Mouse (Mus musculus) heart, embryonic 14.5 days (tissue): ENCODE data around the gene Fam114a2. TPM values are rescaled to one million over a fixed set of nuclear protein-coding genes. Genes with fewer than 3 reads are reported as not detected.
A peak's percentile ranks its signal among the peaks of the same experiment; 100 is the strongest.

ENCODE experiments used
- ATAC-seq: fragments of 200-750 bp; cut with Nextera tagmentation; 2 replicates; pipeline ENCODE4 v1.8.0; 2017; ENCODE audit warnings: low read depth, moderate TSS enrichment; ENCODE audit not compliant: insufficient number of reproducible peaks, insufficient read depth, low FRiP score
- H3K27ac ChIP-seq, 2 experiments: fragments of 200-500 bp in 1 of 2; fragments of 300-500 bp in 1 of 2; sonication (generic) in 1 of 2; replicated peaks in 1 of 2; 2 replicates each; pipeline ENCODE4 v1.5.1; 2012 to 2014; ENCODE audit warnings: low read depth in 2 of 2, low read length in 2 of 2, control low read depth in 1 of 2, mild to moderate bottlenecking in 1 of 2, mixed read lengths in 1 of 2; ENCODE audit not compliant: control insufficient read depth in 1 of 2, insufficient read depth in 1 of 2
- H3K27me3 ChIP-seq: fragments of 300-500 bp; sonication (generic); 2 replicates; pipeline ENCODE4 v1.6.1; 2014; ENCODE audit warnings: mild to moderate bottlenecking, low read length, control low read depth; ENCODE audit not compliant: control insufficient read depth, insufficient read depth
- H3K36me3 ChIP-seq: fragments of 300-500 bp; sonication (generic); 2 replicates; pipeline ENCODE4 v1.6.1; 2014; ENCODE audit warnings: mild to moderate bottlenecking, control low read depth, low read length, mixed read lengths; ENCODE audit not compliant: control insufficient read depth, insufficient read depth
- H3K4me1 ChIP-seq, 2 experiments: fragments of 200-500 bp in 1 of 2; fragments of 300-500 bp in 1 of 2; sonication (generic) in 1 of 2; 2 replicates each; pipeline ENCODE4 v1.6.1; 2012 to 2014; ENCODE audit warnings: low read length in 2 of 2, control low read depth in 1 of 2, mixed read lengths in 1 of 2; ENCODE audit not compliant: control insufficient read depth in 2 of 2, insufficient read depth in 2 of 2
- H3K4me2 ChIP-seq: fragments of 300-500 bp; sonication (generic); 2 replicates; pipeline ENCODE4 v1.6.1; 2014; ENCODE audit warnings: mild to moderate bottlenecking, low read length
- H3K4me3 ChIP-seq, 2 experiments: fragments of 200-500 bp in 1 of 2; fragments of 300-500 bp in 1 of 2; sonication (generic) in 1 of 2; 2 replicates each; pipeline ENCODE4 v1.5.1; 2012 to 2014; ENCODE audit warnings: low read length in 2 of 2, mild to moderate bottlenecking in 2 of 2, control low read depth in 1 of 2, low read depth in 1 of 2, moderate library complexity in 1 of 2; ENCODE audit not compliant: control insufficient read depth in 1 of 2, insufficient read depth in 1 of 2
- H3K9ac ChIP-seq: fragments of 300-500 bp; sonication (generic); 2 replicates; pipeline ENCODE4 v1.6.1; 2014; ENCODE audit warnings: mild to moderate bottlenecking, low read length
- H3K9me3 ChIP-seq: fragments of 300-500 bp; sonication (generic); 2 replicates; pipeline ENCODE4 v1.6.1; 2016; ENCODE audit warnings: low read length, control low read depth; ENCODE audit not compliant: control insufficient read depth
- whole genome bisulfite sequencing: fragments of 180-500 bp; shearing (Covaris S2); extraction: QIAGEN DNeasy Blood & Tissue Kit; methylation state at CpG from one replicate; pipeline ENCODE4 v1.1.7; 2014; 5-methylcytosine and 5-hydroxymethylcytosine counted together
- polyA plus RNA-seq: library from polyadenylated mRNA; unstranded; fragments of >200 nt; fragmentation: Nextera tagmentation; extraction: Ambion mirVana; gene quantifications from 2 replicates; pipeline ENCODE4 v1.2.1, GENCODE M21; 2014

Fam114a2 gene
- polyA plus RNA-seq, 1 experiment from 2014 or later, result 47.0 TPM

- no peaks in the 10 kb centered on the region for H3K9me3 ChIP-seq
- H3K4me2 ChIP-seq, result no peak overlapping the region
Observed at GRCm38 (mm10) chr11:57478077-57478476, 40.3 kb downstream of the Fam114a2 start.

GRCm38 (mm10) chr11:57475119-57475518 is 43.3 kb downstream of the Fam114a2 start:
- H3K36me3 ChIP-seq, result peaks cover 9% of the 10 kb centered on the region; the same call in 1 of the 2 replicates
- H3K4me3 ChIP-seq, result no peak overlapping the region
- H3K4me2 ChIP-seq, result no peak overlapping the region
- no peaks in the 10 kb centered on the region for H3K9me3 ChIP-seq
- no peak overlapping the region for H3K27ac ChIP-seq
- 39% methylated on average over 6 of the region's 6 CpGs for WGBS
- no peak for ATAC-seq
- H3K27me3 ChIP-seq, result no peaks in the 10 kb centered on the region
- H3K9ac ChIP-seq, result no peak overlapping the region
- H3K4me1 ChIP-seq, result no peaks in the 10 kb centered on the region

More at GRCm38 (mm10) chr11:57478077-57478476, 40.3 kb downstream of the Fam114a2 start:
- whole genome bisulfite sequencing, result 90% methylated on average over 5 of the region's 5 CpGs
- no peaks in the 10 kb centered on the region for H3K27me3 ChIP-seq
- H3K4me3 ChIP-seq, result no peak overlapping the region
- no peak overlapping the region for H3K27ac ChIP-seq
- peaks cover 34% of the 10 kb centered on the region for H3K36me3 ChIP-seq
- no peak overlapping the region for H3K9ac ChIP-seq
- ATAC-seq, result no peak
- no peaks in the 10 kb centered on the region for H3K4me1 ChIP-seq

GRCm38 (mm10) chr11:57474296-57474941 is 44.0 kb downstream of the Fam114a2 start:
- no peaks in the 10 kb centered on the region for H3K9me3 ChIP-seq
- peaks cover 6% of the 10 kb centered on the region; the same call in 1 of the 2 replicates for H3K36me3 ChIP-seq
- ATAC-seq, result no peak
- no peak overlapping the region for H3K27ac ChIP-seq
- H3K4me1 ChIP-seq, result no peaks in the 10 kb centered on the region
- no peaks in the 10 kb centered on the region for H3K27me3 ChIP-seq
- no peak overlapping the region for H3K4me2 ChIP-seq
- WGBS, result 71% methylated on average over 6 of the region's 6 CpGs
- no peak overlapping the region for H3K4me3 ChIP-seq
- H3K9ac ChIP-seq, result no peak overlapping the region

GRCm38 (mm10) chr11:57470979-57471378 is 47.4 kb downstream of the Fam114a2 start:
- H3K4me1 ChIP-seq, result peaks cover 0 to 2% of the 10 kb centered on the region in 2 experiments; a peak in 1 of 4 replicates
- no peak overlapping the region for H3K27ac ChIP-seq
- H3K4me2 ChIP-seq, result no peak overlapping the region
- H3K9me3 ChIP-seq, result no peaks in the 10 kb centered on the region
- ATAC-seq, result no peak
- no peak overlapping the region for H3K9ac ChIP-seq
- H3K27me3 ChIP-seq, result no peaks in the 10 kb centered on the region
- 78% methylated on average over 7 of the region's 7 CpGs for WGBS
- H3K36me3 ChIP-seq, result no peaks in the 10 kb centered on the region
- no peak overlapping the region for H3K4me3 ChIP-seq

GRCm38 (mm10) chr11:57470056-57470455 is 48.4 kb downstream of the Fam114a2 start:
- Histone ChIP-seq H3K4me3 (no peak overlapping the region), H3K4me1 (peaks cover 0 to 2% of the 10 kb centered on the region in 2 experiments; a peak in 1 of 4 replicates), H3K36me3 (no peaks in the 10 kb centered on the region), H3K27ac (no peak overlapping the region), H3K4me2 (no peak overlapping the region), H3K9me3 (no peaks in the 10 kb centered on the region), H3K27me3 (no peaks in the 10 kb centered on the region), H3K9ac (no peak overlapping the region)
- ATAC-seq, result no peak
- WGBS, result 36% methylated on average over 6 of the region's 6 CpGs

- H3K27ac ChIP-seq, result no peak overlapping the region
- WGBS, result 61% methylated on average over 4 of the region's 4 CpGs
- H3K9ac ChIP-seq, result no peak overlapping the region
- H3K27me3 ChIP-seq, result no peaks in the 10 kb centered on the region
- no peaks in the 10 kb centered on the region for H3K36me3 ChIP-seq
- peaks cover 0 to 2% of the 10 kb centered on the region in 2 experiments; a peak in 1 of 4 replicates for H3K4me1 ChIP-seq
- H3K4me2 ChIP-seq, result no peak overlapping the region
- no peak overlapping the region for H3K4me3 ChIP-seq
- no peaks in the 10 kb centered on the region for H3K9me3 ChIP-seq
- ATAC-seq, result no peak
Observed at GRCm38 (mm10) chr11:57468706-57469105, 49.7 kb downstream of the Fam114a2 start.

- H3K36me3 ChIP-seq, result no peaks in the 10 kb centered on the region
- peak; percentile 43 for ATAC-seq
- WGBS, result 39% methylated on average over 23 of the region's 23 CpGs
- no peak overlapping the region for H3K27ac ChIP-seq
- H3K4me3 ChIP-seq, result no peak overlapping the region
- H3K4me2 ChIP-seq, result peak overlapping the region; percentile 31
- peaks cover 0 to 2% of the 10 kb centered on the region in 2 experiments; a peak in 1 of 4 replicates for H3K4me1 ChIP-seq
- H3K27me3 ChIP-seq, result no peaks in the 10 kb centered on the region
- H3K9me3 ChIP-seq, result no peaks in the 10 kb centered on the region
- H3K9ac ChIP-seq, result no peak overlapping the region
Observed at GRCm38 (mm10) chr11:57467159-57468110, 51.0 kb downstream of the Fam114a2 start.
